Mouse (Mus musculus): ENCODE data around the gene Mroh7.

DNA sequence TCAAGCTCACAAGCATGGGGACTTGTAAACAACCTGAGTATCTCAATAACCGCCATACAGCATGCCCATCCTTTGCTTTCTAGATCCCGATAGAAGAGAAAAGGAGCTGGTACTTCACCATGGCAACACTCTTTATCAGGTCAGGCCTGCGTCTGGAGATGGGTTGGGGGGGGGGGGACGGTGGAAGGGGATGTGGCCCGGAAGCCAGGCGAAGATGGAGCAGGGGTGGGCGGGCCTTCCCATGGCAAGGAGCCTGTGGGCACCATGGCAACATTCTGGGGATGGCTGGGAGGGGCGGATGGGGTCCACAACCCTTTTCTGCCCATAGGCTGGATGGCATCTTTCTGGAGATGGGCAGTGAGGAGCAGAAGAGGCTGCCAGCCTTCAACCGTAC is 96.6 kb downstream of the Mroh7 start:
- TF ChIP-seq CTCF (IDR thresholded peaks at IDR 0.05; ENCODE audit: insufficient read depth, low read length) (no peak), POLR2A (IDR thresholded peaks at IDR 0.05; ENCODE audit: borderline replicate concordance, extremely low read depth, low read depth, low read length) (no peak)

All from lung, adult 2 months (tissue).